Mouse (Mus musculus): ENCODE data around the gene Ankar.

Ankar gene

GRCm38 (mm10) chr1:72710753-72711653 is 10.6 kb upstream of the Ankar start, which contains the start of gene Rpl37a:
TSS of gene Rpl37a (plus strand) at chr1:72711290.
- DNase-seq = peak; percentile 95

DNA sequence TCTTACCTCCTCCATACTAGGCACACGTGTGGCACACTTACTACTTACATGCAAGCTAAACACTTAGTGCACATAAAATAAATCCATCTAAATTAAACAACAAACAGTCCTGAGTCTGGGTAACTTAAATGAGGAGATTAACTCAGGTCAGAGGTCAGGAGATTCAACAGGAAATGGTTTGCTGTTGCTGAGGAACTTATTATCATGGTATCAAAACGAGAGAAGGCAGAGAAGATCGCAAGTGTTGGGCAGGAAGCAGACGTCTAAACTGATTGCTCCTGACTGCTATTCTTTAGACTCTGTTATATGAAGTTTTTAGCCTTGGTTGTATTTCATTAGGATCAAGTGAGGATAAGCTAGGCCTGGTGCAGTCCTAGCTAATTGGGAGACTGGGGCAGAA is 7.1 kb upstream of the Ankar start:
- no peak for DNase-seq

- DNase-seq = no peak
These were observed 1.7 kb downstream of the Ankar start for GRCm38 (mm10) chr1:72698651-72699050.

DNA sequence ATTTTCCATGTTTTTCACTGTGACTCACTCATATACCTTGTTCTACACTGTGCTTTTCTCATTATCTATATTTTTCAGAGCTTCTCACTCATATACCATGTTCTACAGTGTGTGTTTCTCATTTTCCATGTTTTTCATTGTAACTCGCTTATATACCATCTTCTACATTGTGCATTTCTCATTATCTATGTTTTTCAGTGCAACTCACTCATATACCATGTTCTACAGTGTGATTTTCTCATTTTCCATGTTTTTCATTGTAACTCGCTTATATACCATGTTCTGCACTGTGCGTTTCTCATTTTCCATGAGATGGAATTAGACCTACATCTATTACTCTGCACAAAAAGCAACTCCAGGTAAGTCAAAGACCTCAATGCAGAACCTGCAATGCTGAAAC is 4.1 kb downstream of the Ankar start:
- DNase-seq = no peak

GRCm38 (mm10) chr1:72673070-72673469 is 27.3 kb downstream of the Ankar start:
- no peak for DNase-seq

DNA sequence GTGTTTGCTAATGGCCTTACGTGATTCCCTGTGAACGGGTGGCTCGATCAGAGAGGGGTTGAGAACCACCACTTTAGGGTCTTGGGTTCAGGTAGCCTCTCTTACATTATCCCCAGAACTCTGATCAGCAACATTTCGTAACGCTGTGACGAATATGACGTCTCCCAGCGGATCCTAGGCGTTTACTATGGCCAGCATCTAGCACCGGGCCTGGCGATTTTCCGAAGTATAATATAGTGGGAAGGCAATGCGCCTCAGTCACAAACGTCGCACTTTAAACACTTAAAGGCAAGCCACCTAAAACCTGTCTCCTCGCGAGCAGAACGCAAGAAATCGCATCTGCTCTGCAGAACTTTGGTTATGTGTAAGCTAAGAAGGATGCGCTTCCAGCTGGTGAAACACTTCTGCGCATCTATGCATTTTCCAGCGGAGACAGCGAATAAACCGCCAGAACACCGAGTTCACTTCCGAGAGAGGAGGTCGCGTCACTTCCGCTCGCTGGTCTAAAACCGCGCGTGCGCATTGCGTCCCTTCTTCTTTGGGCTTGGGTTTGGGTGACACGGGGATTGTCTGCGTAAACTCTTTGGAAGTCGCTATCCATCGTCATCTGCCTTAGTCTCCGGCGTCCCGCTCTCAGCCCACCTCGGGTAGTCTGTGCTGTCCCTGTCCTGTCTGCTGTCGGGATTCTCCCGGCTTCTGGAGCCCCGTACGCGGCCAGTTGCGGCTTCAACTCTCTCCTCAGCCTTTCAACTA is 59.5 kb downstream of the Ankar start:
- peak; percentile 57 for DNase-seq

DNA sequence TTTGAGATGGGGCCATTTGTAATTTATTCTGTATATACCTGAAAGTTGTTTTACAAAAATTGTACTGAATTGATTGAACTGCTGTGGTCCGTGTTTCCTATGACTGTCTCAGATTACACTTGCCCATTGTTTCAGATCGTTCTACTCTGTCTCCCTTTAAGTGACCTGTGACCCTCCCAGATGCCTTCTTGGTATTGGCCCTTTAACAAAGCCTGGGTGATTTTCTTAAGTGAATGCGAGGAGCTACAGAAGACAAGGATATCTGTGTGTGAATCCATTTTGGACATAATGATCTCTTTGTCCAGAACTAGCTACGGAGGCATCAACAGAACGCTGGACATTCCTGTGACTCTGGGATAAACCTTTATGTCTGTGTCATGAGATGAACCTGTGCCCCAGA is 65.2 kb downstream of the Ankar start:
- DNase-seq = no peak

DNA sequence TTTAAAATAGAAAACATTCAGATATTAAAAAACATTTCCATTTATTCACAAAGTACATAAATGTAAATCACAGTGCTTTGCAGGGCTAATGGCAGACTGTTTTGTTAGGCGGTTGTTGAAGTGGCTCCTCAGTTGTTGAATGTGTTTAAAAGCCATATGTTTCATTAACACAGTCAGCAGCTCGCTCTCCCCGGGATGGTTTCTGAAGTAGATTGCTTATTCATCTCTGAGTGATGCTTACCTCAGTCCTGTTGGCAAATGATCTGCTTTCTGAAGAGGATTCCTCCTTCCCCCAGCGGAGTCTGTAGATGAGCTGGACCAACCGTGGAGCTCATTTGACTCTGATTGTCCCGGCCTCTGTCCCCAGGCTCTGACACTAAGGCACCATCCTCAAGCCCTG is 88.2 kb downstream of the Ankar start:
- no peak for DNase-seq

GRCm38 (mm10) chr1:72609887-72610877 is 90.2 kb downstream of the Ankar start:
- DNase-seq = no peak

DNA sequence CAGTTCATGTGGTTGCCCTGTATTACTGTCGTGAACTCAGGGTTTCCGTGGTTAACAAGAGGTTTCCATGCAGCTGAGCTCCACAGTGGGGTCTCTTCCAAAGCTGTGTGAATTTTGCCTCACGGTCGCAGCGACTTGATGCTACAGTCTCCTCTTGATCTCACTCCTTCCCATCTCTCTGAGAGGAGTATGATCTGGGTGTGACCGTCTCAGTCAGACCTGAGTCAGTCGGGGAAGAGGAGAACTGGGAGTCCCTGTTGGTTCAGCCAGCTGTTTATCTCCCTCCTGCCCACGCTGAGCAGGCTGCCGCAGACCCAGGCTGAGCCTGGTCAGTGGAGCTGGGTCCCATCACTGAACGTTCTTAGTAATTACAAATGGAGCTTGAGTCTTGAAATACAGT is 91.2 kb downstream of the Ankar start:
- DNase-seq = no peak

- DNase-seq = no peak
These were observed 94.1 kb downstream of the Ankar start for GRCm38 (mm10) chr1:72606186-72606673.

DNA sequence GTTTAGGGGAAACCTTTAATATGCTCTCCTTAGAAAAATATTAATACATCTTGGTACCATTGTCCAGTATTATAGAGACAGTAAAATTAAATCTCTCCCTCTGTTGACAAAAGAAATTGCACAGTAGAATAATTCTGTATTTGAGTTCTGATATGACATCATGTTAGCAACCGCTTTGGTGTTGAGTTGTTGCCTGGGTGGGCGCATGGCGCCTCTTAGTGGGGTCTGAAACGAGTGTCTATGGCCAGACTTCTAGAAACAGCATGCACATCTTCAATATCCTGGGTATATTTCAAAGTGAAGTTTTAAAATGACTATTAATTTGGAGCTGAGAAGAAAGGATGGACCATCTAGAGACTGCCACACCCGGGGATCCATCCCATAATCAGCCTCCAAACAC is 97.6 kb downstream of the Ankar start:
- DNase-seq = no peak

DNA sequence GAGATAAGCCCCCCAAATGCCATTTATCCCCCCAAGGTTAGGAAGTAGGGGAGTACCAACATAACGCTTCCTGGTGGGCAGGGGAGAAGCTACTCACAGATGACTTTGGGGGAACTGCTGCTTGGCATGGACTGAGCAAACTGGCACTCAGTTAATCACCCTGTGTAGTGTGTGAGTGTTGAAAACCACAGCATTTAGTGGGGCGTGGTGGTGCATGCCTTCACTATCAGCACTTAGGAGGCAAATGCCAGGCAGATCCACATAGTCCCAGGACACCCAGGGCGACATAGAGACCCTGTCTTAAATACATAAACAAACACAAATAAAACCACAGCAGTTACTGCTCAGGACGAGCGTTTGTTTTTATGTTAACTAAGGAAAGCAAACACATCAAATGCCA is 98.2 kb downstream of the Ankar start:
- no peak for DNase-seq

DNA sequence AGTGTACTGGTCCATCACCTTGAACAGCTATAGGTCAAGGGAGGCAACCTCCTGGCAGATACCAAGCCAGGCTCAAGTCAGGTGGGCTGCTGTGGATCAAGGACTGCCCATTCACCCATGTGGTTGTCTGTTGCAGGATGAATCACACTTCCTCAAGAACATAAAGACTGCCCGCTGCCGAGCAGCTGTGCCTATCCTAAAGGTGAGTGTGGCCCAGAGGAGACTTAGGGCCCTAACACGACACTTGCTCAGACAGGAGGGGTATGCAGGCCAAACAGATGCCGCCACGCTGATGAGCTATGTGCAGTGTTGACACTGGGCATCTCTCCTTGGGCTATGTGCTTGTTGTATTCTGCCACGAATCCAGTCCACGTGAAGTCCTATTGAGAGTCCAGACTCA is 99.1 kb downstream of the Ankar start:
- no peak for DNase-seq

DNA sequence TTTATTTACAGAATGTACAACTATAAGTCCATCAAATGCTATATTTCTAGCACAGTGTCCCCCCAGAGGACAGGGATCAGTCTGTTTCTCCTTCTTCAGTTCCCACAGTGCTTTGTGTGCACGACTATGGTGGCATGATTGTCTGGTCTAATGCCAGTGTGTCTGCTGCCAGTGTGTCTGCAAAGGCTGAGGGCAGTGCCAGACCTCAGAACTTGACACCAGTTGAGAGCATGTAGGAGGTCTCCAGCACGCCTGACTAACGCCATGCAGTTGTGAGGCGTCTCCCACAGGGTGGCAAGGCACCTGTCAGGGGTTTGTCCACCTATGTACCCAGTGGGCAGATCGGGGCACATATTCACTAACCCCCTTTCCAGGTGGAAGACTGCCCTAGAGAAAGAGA is 99.6 kb downstream of the Ankar start:
- no peak for DNase-seq

- DNase-seq = no peak
These were observed 101.0 kb downstream of the Ankar start for GRCm38 (mm10) chr1:72599146-72600101.

- no peak for DNase-seq
These were observed 104.1 kb downstream of the Ankar start for GRCm38 (mm10) chr1:72596231-72596630.

GRCm38 (mm10) chr1:72595686-72596085 is 104.7 kb downstream of the Ankar start:
- no peak for DNase-seq

- peak; percentile 90 for DNase-seq
These were observed 106.9 kb downstream of the Ankar start for GRCm38 (mm10) chr1:72593340-72593951.
